In genomic region chr3:70406571-70406970, GRCm38 (mm10) we compare ENCODE assay signal across 11 mouse cellular contexts.
A peak's percentile ranks its signal among the peaks of the same experiment; 100 is the strongest.
DNase-seq lines count a peak whose midpoint lies in the region; ATAC-seq and TF ChIP-seq lines count a peak whose summit lies in the region.
"Had no signal": no experiment of that assay in that cellular context is flagged by ENCODE, and none has a peak within 500 bp of the region (broad histone marks: within the 10 kb centered on the region; RNA-seq: fewer than 3 reads in every experiment).

No protein-coding gene starts in this region.

- no peak overlapping the region for H3K9ac ChIP-seq in kidney, postnatal 0 days (ENCODE audit: low read depth, low read length)
- H3K9ac ChIP-seq in kidney, embryonic 14.5 days (ENCODE audit: low read depth, low read length): no peak overlapping the region
- H3K9ac ChIP-seq: stomach, embryonic 15.5 days had no signal

- no peak overlapping the region for H3K4me2 ChIP-seq in kidney, postnatal 0 days (ENCODE audit: low read length)
- no peak overlapping the region for H3K4me2 ChIP-seq in kidney, embryonic 14.5 days (replicated peaks; ENCODE audit: low read depth, low read length)
- H3K4me2 ChIP-seq: stomach, embryonic 15.5 days had no signal

- TF ChIP-seq CTCF in kidney, postnatal 0 days (IDR thresholded peaks at IDR 0.05; ENCODE audit: low read depth): peak; percentile 49; the same call in 1 of the 2 replicates

- ATAC-seq in kidney, postnatal 0 days (replicated peaks; ENCODE audit: low FRiP score, low read depth): no peak
- no peak for ATAC-seq in kidney, embryonic 14.5 days (ENCODE audit: low FRiP score, low TSS enrichment)

- H3K4me1 ChIP-seq in kidney, postnatal 0 days (replicated peaks; ENCODE audit: insufficient read depth, low read length): no peaks in the 10 kb centered on the region
- H3K4me1 ChIP-seq in kidney, embryonic 14.5 days (ENCODE audit: control insufficient read depth, insufficient read depth, low read length): no peaks in the 10 kb centered on the region
- H3K4me1 ChIP-seq: stomach, embryonic 15.5 days had no signal

- WGBS in kidney, postnatal 0 days: 96% methylated on average over 1 of the region's 1 CpGs
- 100% methylated on average over 1 of the region's 1 CpGs for WGBS in kidney, embryonic 14.5 days

- no peak overlapping the region for H3K4me3 ChIP-seq in kidney, postnatal 0 days (replicated peaks; ENCODE audit: low read depth, low read length)
- H3K4me3 ChIP-seq in kidney, embryonic 14.5 days (ENCODE audit: low read length): no peak overlapping the region
- H3K4me3 ChIP-seq: stomach, embryonic 15.5 days had no signal

- H3K9me3 ChIP-seq in kidney, postnatal 0 days (replicated peaks; ENCODE audit: low read length): no peaks in the 10 kb centered on the region
- no peaks in the 10 kb centered on the region for H3K9me3 ChIP-seq in kidney, embryonic 14.5 days (ENCODE audit: control insufficient read depth, low read length)
- H3K9me3 ChIP-seq: stomach, embryonic 15.5 days had no signal

- no peaks in the 10 kb centered on the region for H3K27me3 ChIP-seq in kidney, postnatal 0 days (ENCODE audit: insufficient read depth, low read length)
- H3K27me3 ChIP-seq in kidney, embryonic 14.5 days (ENCODE audit: control insufficient read depth, insufficient read depth, low read length): no peaks in the 10 kb centered on the region
- H3K27me3 ChIP-seq: stomach, embryonic 15.5 days had no signal

- H3K36me3 ChIP-seq in kidney, postnatal 0 days (ENCODE audit: insufficient read depth, low read length): no peaks in the 10 kb centered on the region
- H3K36me3 ChIP-seq in kidney, embryonic 14.5 days (ENCODE audit: control insufficient read depth, insufficient read depth, low read length): no peaks in the 10 kb centered on the region
- H3K36me3 ChIP-seq: stomach, embryonic 15.5 days had no signal

- H3K27ac ChIP-seq in kidney, postnatal 0 days: no peak overlapping the region
- H3K27ac ChIP-seq in kidney, embryonic 14.5 days (ENCODE audit: low read depth, low read length): no peak overlapping the region
- H3K27ac ChIP-seq: stomach, embryonic 15.5 days had no signal

- DNase-seq in cerebellum, postnatal 14 days: peak; percentile 7
- no peak for DNase-seq in cerebellum, adult 9-11 months
- no peak for DNase-seq in kidney, postnatal 0 days (ENCODE audit: low spot score)
- peak; percentile 4 for DNase-seq in thymus, postnatal 4 days
- DNase-seq in thymus, postnatal 25 days: no peak
- DNase-seq in adipocyte (ENCODE audit: low spot score): no peak
- DNase-seq in urinary bladder, postnatal 14 days (ENCODE audit: low spot score): no peak
- DNase-seq: gastrocnemius, postnatal 36 days; right cerebral cortex, postnatal 14 days had no signal

Comparison
In these comparisons a context has a peak if more than half of its experiments do, and no peak if none do; other contexts are left out.
1. DNase-seq: peak in cerebellum, postnatal 14 days (2 of 2) and thymus, postnatal 4 days (single experiment); none in cerebellum, adult 9-11 months (single experiment), kidney, postnatal 0 days (single experiment), thymus, postnatal 25 days (single experiment), adipocyte (single experiment) and urinary bladder, postnatal 14 days (single experiment).